Mouse (Mus musculus) hindbrain, embryonic 12.5 days (tissue): ENCODE results near the gene Phykpl. TPM values are rescaled to one million over a fixed set of nuclear protein-coding genes. Genes with fewer than 3 reads are reported as not detected.
"Not testable (repeated sequence)": the region's sequence is repeated elsewhere in the genome, so short reads cannot be mapped to it uniquely, and the experiment has no call there.

Experiments
- ATAC-seq: fragments of 200-750 bp; cut with Nextera tagmentation; 2 replicates; pipeline ENCODE4 v1.8.0; 2017; ENCODE audit warnings: moderate TSS enrichment; ENCODE audit not compliant: low FRiP score
- H3K27ac ChIP-seq: fragments of 300-500 bp; sonication (generic); 2 replicates; pipeline ENCODE4 v1.5.1; 2016; ENCODE audit warnings: mild to moderate bottlenecking
- H3K27me3 ChIP-seq: fragments of 300-500 bp; sonication (generic); 2 replicates; pipeline ENCODE4 v1.6.1; 2016; ENCODE audit warnings: mild to moderate bottlenecking
- H3K36me3 ChIP-seq: fragments of 300-500 bp; sonication (generic); 2 replicates; pipeline ENCODE4 v1.6.1; 2016; ENCODE audit warnings: mild to moderate bottlenecking
- H3K4me1 ChIP-seq: fragments of 300-500 bp; sonication (generic); 2 replicates; pipeline ENCODE4 v1.6.1; 2016
- H3K4me2 ChIP-seq: fragments of 300-500 bp; sonication (generic); replicated peaks from 2 replicates; pipeline ENCODE4 v1.6.1; 2016; ENCODE audit warnings: mild to moderate bottlenecking
- H3K4me3 ChIP-seq: fragments of 300-500 bp; sonication (generic); 2 replicates; pipeline ENCODE4 v1.5.1; 2016; ENCODE audit warnings: mild to moderate bottlenecking
- H3K9ac ChIP-seq: fragments of 300-500 bp; sonication (generic); 2 replicates; pipeline ENCODE4 v1.6.1; 2016; ENCODE audit warnings: mild to moderate bottlenecking, moderate library complexity
- H3K9me3 ChIP-seq: fragments of 300-500 bp; sonication (generic); replicated peaks from 2 replicates; pipeline ENCODE4 v1.6.1; 2016; ENCODE audit warnings: mild to moderate bottlenecking
- WGBS: fragments of 180-500 bp; shearing (Covaris S2); methylation state at CpG from one replicate; pipeline ENCODE4 v1.1.7; 2016; 5-methylcytosine and 5-hydroxymethylcytosine counted together
- polyA plus RNA-seq: library from polyadenylated mRNA; unstranded; fragments of >200 nt; fragmentation: Nextera tagmentation; extraction: Ambion mirVana; gene quantifications from 2 replicates; pipeline ENCODE4 v1.2.1, GENCODE M21; 2016

The Phykpl gene
- polyA plus RNA-seq, 1 experiment from 2014 or later, result 14.0 TPM

- ATAC-seq, result peak; percentile 68
- H3K9ac ChIP-seq, result peak overlapping the region; percentile 100
- H3K9me3 ChIP-seq, result no peaks in the 10 kb centered on the region
- H3K4me1 ChIP-seq, result peaks cover 34% of the 10 kb centered on the region
- H3K27ac ChIP-seq, result peak overlapping the region; percentile 96
- peaks cover 27% of the 10 kb centered on the region for H3K36me3 ChIP-seq
- H3K4me2 ChIP-seq, result peak overlapping the region; percentile 70
- H3K27me3 ChIP-seq, result no peaks in the 10 kb centered on the region
- 12% methylated on average over 15 of the region's 15 CpGs for WGBS
- H3K4me3 ChIP-seq, result peak overlapping the region; percentile 100
Observed at GRCm38 (mm10) chr11:51607096-51607738, 22.7 kb downstream of the Phykpl start.

- H3K4me1 ChIP-seq, result peaks cover 15% of the 10 kb centered on the region
- ATAC-seq, result no peak
- H3K27me3 ChIP-seq, result no peaks in the 10 kb centered on the region
- H3K9me3 ChIP-seq, result no peaks in the 10 kb centered on the region
- no peak overlapping the region for H3K4me2 ChIP-seq
- peaks cover 5% of the 10 kb centered on the region for H3K36me3 ChIP-seq
- 86% methylated on average over 3 of the region's 3 CpGs for WGBS
- H3K9ac ChIP-seq, result no peak overlapping the region
- no peak overlapping the region for H3K27ac ChIP-seq
- H3K4me3 ChIP-seq, result no peak overlapping the region
Observed at GRCm38 (mm10) chr11:51609266-51609909, 24.8 kb downstream of the Phykpl start.

GRCm38 (mm10) chr11:51609940-51610339 is 25.4 kb downstream of the Phykpl start:
- H3K4me1 ChIP-seq, result peaks cover 10% of the 10 kb centered on the region
- WGBS, result 86% methylated on average over 5 of the region's 5 CpGs
- ATAC-seq, H3K27ac ChIP-seq, H3K36me3 ChIP-seq, H3K9me3 ChIP-seq, H3K4me3 ChIP-seq, H3K4me2 ChIP-seq, H3K9ac ChIP-seq, H3K27me3 ChIP-seq: not testable (repeated sequence)

- no peak overlapping the region for H3K9ac ChIP-seq
- no peak overlapping the region for H3K4me3 ChIP-seq
- H3K27ac ChIP-seq, result no peak overlapping the region
- no peaks in the 10 kb centered on the region for H3K9me3 ChIP-seq
- WGBS, result 78% methylated on average over 8 of the region's 8 CpGs
- no peak for ATAC-seq
- H3K4me2 ChIP-seq, result no peak overlapping the region
- no peaks in the 10 kb centered on the region for H3K36me3 ChIP-seq
- H3K27me3 ChIP-seq, result no peaks in the 10 kb centered on the region
- H3K4me1 ChIP-seq, result peaks cover 11% of the 10 kb centered on the region
Observed at GRCm38 (mm10) chr11:51614256-51614655, 29.7 kb downstream of the Phykpl start.

GRCm38 (mm10) chr11:51615129-51615528 is 30.6 kb downstream of the Phykpl start:
- H3K4me1 ChIP-seq, result peaks cover 13% of the 10 kb centered on the region
- H3K4me3 ChIP-seq, result peak overlapping the region; percentile 27; the same call in 1 of the 2 replicates
- no peaks in the 10 kb centered on the region for H3K9me3 ChIP-seq
- H3K4me2 ChIP-seq, result peak overlapping the region; percentile 59
- no peak overlapping the region for H3K27ac ChIP-seq
- peak overlapping the region; percentile 55; the same call in 1 of the 2 replicates for H3K9ac ChIP-seq
- 48% methylated on average over 7 of the region's 7 CpGs for WGBS
- H3K36me3 ChIP-seq, result no peaks in the 10 kb centered on the region
- H3K27me3 ChIP-seq, result no peaks in the 10 kb centered on the region
- ATAC-seq, result no peak

- ATAC-seq, result no peak
Observed at GRCm38 (mm10) chr11:51615601-51616000, 31.0 kb downstream of the Phykpl start.

GRCm38 (mm10) chr11:51616113-51616512 is 31.6 kb downstream of the Phykpl start:
- Histone ChIP-seq H3K9ac (peak overlapping the region; percentile 55; the same call in 1 of the 2 replicates), H3K4me2 (peak overlapping the region; percentile 59; the same call in 1 of the 2 replicates), H3K4me1 (peaks cover 22% of the 10 kb centered on the region), H3K4me3 (peak overlapping the region; percentile 27; the same call in 1 of the 2 replicates)
- 92% methylated on average over 7 of the region's 7 CpGs for WGBS
- not testable (repeated sequence) for H3K27ac ChIP-seq, H3K9me3 ChIP-seq, H3K27me3 ChIP-seq, H3K36me3 ChIP-seq, ATAC-seq

More at GRCm38 (mm10) chr11:51615601-51616000, 31.0 kb downstream of the Phykpl start:
- H3K9me3 ChIP-seq, result no peaks in the 10 kb centered on the region
- peak overlapping the region; percentile 55; the same call in 1 of the 2 replicates for H3K9ac ChIP-seq
- 8% methylated on average over 14 of the region's 14 CpGs for WGBS
- no peaks in the 10 kb centered on the region for H3K27me3 ChIP-seq
- peak overlapping the region; percentile 59 for H3K4me2 ChIP-seq
- H3K27ac ChIP-seq, result 0 out of 2 replicates have a peak overlapping the region, but pooled peaks have one; percentile 12
- no peaks in the 10 kb centered on the region for H3K36me3 ChIP-seq
- H3K4me3 ChIP-seq, result peak overlapping the region; percentile 27
- H3K4me1 ChIP-seq, result peaks cover 17% of the 10 kb centered on the region

- no peak overlapping the region for H3K9ac ChIP-seq
- 4% methylated on average over 4 of the region's 4 CpGs for WGBS
Observed at GRCm38 (mm10) chr11:51617693-51618092, 33.1 kb downstream of the Phykpl start.

GRCm38 (mm10) chr11:51618894-51619408 is 34.4 kb downstream of the Phykpl start:
- Histone ChIP-seq H3K4me3 (peak overlapping the region; percentile 90), H3K36me3 (peaks cover 21% of the 10 kb centered on the region), H3K9ac (no peak overlapping the region), H3K9me3 (no peaks in the 10 kb centered on the region), H3K4me1 (peaks cover 26% of the 10 kb centered on the region), H3K27me3 (no peaks in the 10 kb centered on the region), H3K4me2 (peak overlapping the region; percentile 81), H3K27ac (no peak overlapping the region)
- WGBS, result 52% methylated on average over 7 of the region's 8 CpGs
- no peak for ATAC-seq

More at GRCm38 (mm10) chr11:51617693-51618092, 33.1 kb downstream of the Phykpl start:
- no peak overlapping the region for H3K4me2 ChIP-seq
- H3K4me3 ChIP-seq, result no peak overlapping the region
- peaks cover 26% of the 10 kb centered on the region for H3K4me1 ChIP-seq
- no peaks in the 10 kb centered on the region for H3K9me3 ChIP-seq
- no peak overlapping the region for H3K27ac ChIP-seq
- H3K27me3 ChIP-seq, result no peaks in the 10 kb centered on the region
- ATAC-seq, result no peak
- H3K36me3 ChIP-seq, result peaks cover 9% of the 10 kb centered on the region

GRCm38 (mm10) chr11:51619409-51620060 is 35.0 kb downstream of the Phykpl start, which contains the start of gene Nhp2:
Nhp2 (plus strand) TSS chr11:51619735.
- ATAC-seq, result peak; percentile 95

GRCm38 (mm10) chr11:51620084-51620483 is 35.5 kb downstream of the Phykpl start:
- Histone ChIP-seq H3K4me2 (peak overlapping the region; percentile 81), H3K4me1 (peaks cover 25% of the 10 kb centered on the region), H3K27ac (no peak overlapping the region), H3K36me3 (peaks cover 33% of the 10 kb centered on the region), H3K27me3 (no peaks in the 10 kb centered on the region), H3K9ac (peak overlapping the region; percentile 70), H3K9me3 (no peaks in the 10 kb centered on the region), H3K4me3 (peak overlapping the region; percentile 90)
- under 1% methylated on average over 11 of the region's 11 CpGs for WGBS
- no peak for ATAC-seq

More at GRCm38 (mm10) chr11:51619409-51620060, 35.0 kb downstream of the Phykpl start, which contains the start of gene Nhp2:
- H3K9me3 ChIP-seq, result no peaks in the 10 kb centered on the region
- H3K27ac ChIP-seq, result no peak within 1 kb of the TSS
- H3K4me3 ChIP-seq, result peak within 1 kb of the TSS; percentile 90
- peaks cover 27% of the 10 kb centered on the region for H3K36me3 ChIP-seq
- peak within 1 kb of the TSS; percentile 81 for H3K4me2 ChIP-seq
- peak within 1 kb of the TSS; percentile 70 for H3K9ac ChIP-seq
- under 1% methylated on average over 51 of the region's 51 CpGs for WGBS
- no peaks in the 10 kb centered on the region for H3K27me3 ChIP-seq
- H3K4me1 ChIP-seq, result peaks cover 26% of the 10 kb centered on the region

- H3K4me1 ChIP-seq, result peaks cover 15% of the 10 kb centered on the region
- H3K4me3 ChIP-seq, result no peak overlapping the region
- H3K4me2 ChIP-seq, result no peak overlapping the region
- no peak overlapping the region for H3K9ac ChIP-seq
- 96% methylated on average over 2 of the region's 2 CpGs for WGBS
- H3K36me3 ChIP-seq, result peaks cover 49% of the 10 kb centered on the region
- H3K27ac ChIP-seq, result no peak overlapping the region
- H3K9me3 ChIP-seq, result no peaks in the 10 kb centered on the region
- ATAC-seq, result no peak
- no peaks in the 10 kb centered on the region for H3K27me3 ChIP-seq
Observed at GRCm38 (mm10) chr11:51621776-51622175, 37.2 kb downstream of the Phykpl start.
